Mouse (Mus musculus) MEL (cell line): ENCODE measurements around the gene Opcml. TPM values are rescaled to one million over a fixed set of nuclear protein-coding genes. Genes with fewer than 3 reads are reported as not detected.

Experiments used
- DNase-seq: peaks from one replicate; pipeline ENCODE4 v3.0.0; 2011; ENCODE audit warnings: low read depth, low spot score
- H3K27ac ChIP-seq: 2 replicates; pipeline ENCODE4 v1.5.1; 2012; ENCODE audit warnings: low read depth, mild to moderate bottlenecking, control low read depth, low read length, moderate library complexity; ENCODE audit not compliant: control insufficient read depth
- H3K27me3 ChIP-seq, 2 experiments: fragments of 150-350 bp in 1 of 2; sonication (generic) in 1 of 2; 2 replicates each; pipeline ENCODE4 v1.6.1; 2012; ENCODE audit warnings: low read length in 2 of 2, mild to moderate bottlenecking in 2 of 2, improper control_type of control experiment in 1 of 2, moderate library complexity in 1 of 2; ENCODE audit not compliant: insufficient read depth in 2 of 2, control insufficient read depth in 1 of 2
- H3K36me3 ChIP-seq, 2 experiments: 2 replicates each; pipeline ENCODE4 v1.6.1; 2012 to 2014; ENCODE audit warnings: low read length in 2 of 2, improper control_type of control experiment in 1 of 2, inconsistent platforms in 1 of 2, mild to moderate bottlenecking in 1 of 2; ENCODE audit not compliant: insufficient read depth in 2 of 2, control insufficient read depth in 1 of 2
- H3K4me1 ChIP-seq, 2 experiments: fragments of 150-350 bp in 1 of 2; sonication (generic) in 1 of 2; 2 replicates each; pipeline ENCODE4 v1.6.1; 2012; ENCODE audit warnings: low read length in 2 of 2, improper control_type of control experiment in 1 of 2, mild to moderate bottlenecking in 1 of 2; ENCODE audit not compliant: insufficient read depth in 2 of 2, control insufficient read depth in 1 of 2
- H3K4me3 ChIP-seq, 2 experiments: fragments of 150-350 bp in 1 of 2; sonication (generic) in 1 of 2; 2 replicates each; pipeline ENCODE4 v1.5.1; 2012; ENCODE audit warnings: low read depth in 2 of 2, low read length in 2 of 2, mild to moderate bottlenecking in 2 of 2, moderate library complexity in 2 of 2, control low read depth in 1 of 2, improper control_type of control experiment in 1 of 2; ENCODE audit not compliant: control insufficient read depth in 1 of 2, insufficient read depth in 1 of 2
- H3K79me2 ChIP-seq: 2 replicates; pipeline ENCODE4 v1.6.1; 2012; ENCODE audit warnings: mild to moderate bottlenecking, low read length, moderate library complexity; ENCODE audit not compliant: control insufficient read depth, poor library complexity, insufficient read depth
- H3K9ac ChIP-seq: 2 replicates; pipeline ENCODE4 v1.6.1; 2012; ENCODE audit warnings: low read depth, mild to moderate bottlenecking, control low read depth, low read length, moderate library complexity; ENCODE audit not compliant: control insufficient read depth, poor library complexity, severe bottlenecking
- H3K9me3 ChIP-seq: fragments of 150-350 bp; sonication (generic); replicated peaks from 2 replicates; pipeline ENCODE4 v1.6.1; 2012; ENCODE audit warnings: mild to moderate bottlenecking, low read length, improper control_type of control experiment, moderate library complexity; ENCODE audit not compliant: insufficient read depth
- BHLHE40 ChIP-seq: IDR thresholded peaks from 2 replicates; pipeline ENCODE4 v1.6.1; 2012; ENCODE audit warnings: low read depth, mild to moderate bottlenecking, inconsistent platforms, low read length, improper control_type of control experiment, borderline replicate concordance
- CHD1 ChIP-seq: IDR thresholded peaks from 2 replicates; pipeline ENCODE4 v1.6.1; 2012; ENCODE audit warnings: low read depth, mild to moderate bottlenecking, inconsistent platforms, low read length, improper control_type of control experiment
- E2F4 ChIP-seq: IDR thresholded peaks from 2 replicates; pipeline ENCODE4 v1.6.1; 2011; ENCODE audit warnings: low read depth, low read length, improper control_type of control experiment, borderline replicate concordance
- ELF1 ChIP-seq: IDR thresholded peaks from 2 replicates; pipeline ENCODE4 v1.6.1; 2014; ENCODE audit warnings: low read depth, mild to moderate bottlenecking, inconsistent platforms, low read length, improper control_type of control experiment, moderate library complexity
- EP300 ChIP-seq, 2 experiments: IDR thresholded peaks; 2 replicates each; pipeline ENCODE4 v1.6.1; 2011; ENCODE audit warnings: improper control_type of control experiment in 2 of 2, low read length in 2 of 2, low read depth in 1 of 2, mild to moderate bottlenecking in 1 of 2
- GABPA ChIP-seq: IDR thresholded peaks from 2 replicates; pipeline ENCODE4 v1.6.1; 2012; ENCODE audit warnings: low read depth, mild to moderate bottlenecking, inconsistent platforms, low read length, improper control_type of control experiment, moderate library complexity
- GATA1 ChIP-seq: IDR thresholded peaks from 2 replicates; pipeline ENCODE4 v1.6.1; 2011; ENCODE audit warnings: low read depth, low read length, improper control_type of control experiment
- MAFK ChIP-seq: IDR thresholded peaks from 2 replicates; pipeline ENCODE4 v1.6.1; 2011; ENCODE audit warnings: low read depth, mild to moderate bottlenecking, low read length, improper control_type of control experiment, borderline replicate concordance
- MAZ ChIP-seq: IDR thresholded peaks from 2 replicates; pipeline ENCODE4 v1.6.1; 2012; ENCODE audit warnings: low read depth, mild to moderate bottlenecking, inconsistent platforms, low read length, improper control_type of control experiment
- MEF2A ChIP-seq: IDR thresholded peaks from 2 replicates; pipeline ENCODE4 v1.6.1; 2014; ENCODE audit warnings: low read depth, mild to moderate bottlenecking, inconsistent platforms, low read length, improper control_type of control experiment; ENCODE audit not compliant: poor library complexity, insufficient replicate concordance, severe bottlenecking; ENCODE audit errors: extremely low read depth
- MYB ChIP-seq: IDR thresholded peaks from 2 replicates; pipeline ENCODE4 v1.6.1; 2011; ENCODE audit warnings: mild to moderate bottlenecking, low read depth, low read length, improper control_type of control experiment
- NELFE ChIP-seq: IDR thresholded peaks from 2 replicates; pipeline ENCODE4 v1.6.1; 2011; ENCODE audit warnings: low read depth, low read length, improper control_type of control experiment
- POLR2A ChIP-seq, 2 experiments: IDR thresholded peaks; 2 replicates each; pipeline ENCODE4 v1.6.1; 2011 to 2012; ENCODE audit warnings: low read length in 2 of 2, mild to moderate bottlenecking in 2 of 2, control low read depth in 1 of 2, improper control_type of control experiment in 1 of 2, low read depth in 1 of 2, moderate library complexity in 1 of 2; ENCODE audit not compliant: control insufficient read depth in 1 of 2, insufficient read depth in 1 of 2, poor library complexity in 1 of 2
- POLR2AphosphoS2 ChIP-seq: IDR thresholded peaks from 2 replicates; pipeline ENCODE4 v1.6.1; 2011; ENCODE audit warnings: low read length, improper control_type of control experiment
- POLR2AphosphoS5 ChIP-seq: IDR thresholded peaks from 2 replicates; pipeline ENCODE4 v1.6.1; 2012; ENCODE audit warnings: low read depth, borderline replicate concordance, mild to moderate bottlenecking, inconsistent platforms, low read length, moderate library complexity, mixed read lengths
- RAD21 ChIP-seq: IDR thresholded peaks from 2 replicates; pipeline ENCODE4 v1.6.1; 2011; ENCODE audit warnings: mild to moderate bottlenecking, low read depth, low read length, improper control_type of control experiment
- SMC3 ChIP-seq: IDR thresholded peaks from 2 replicates; pipeline ENCODE4 v1.6.1; 2011; ENCODE audit warnings: low read depth, low read length, improper control_type of control experiment
- TAL1 ChIP-seq: IDR thresholded peaks from 2 replicates; pipeline ENCODE4 v1.6.1; 2012; ENCODE audit warnings: mild to moderate bottlenecking, inconsistent platforms, low read length, moderate library complexity, mixed read lengths
- TBP ChIP-seq: IDR thresholded peaks from 2 replicates; pipeline ENCODE4 v1.8.0; 2011; ENCODE audit warnings: low read depth, low read length, improper control_type of control experiment
- TCF12 ChIP-seq: IDR thresholded peaks from 2 replicates; pipeline ENCODE4 v1.6.1; 2014; ENCODE audit warnings: low read depth, mild to moderate bottlenecking, inconsistent platforms, low read length, improper control_type of control experiment, moderate library complexity
- UBTF ChIP-seq: IDR thresholded peaks from 2 replicates; pipeline ENCODE4 v1.6.1; 2012; ENCODE audit warnings: low read depth, mild to moderate bottlenecking, inconsistent platforms, low read length, improper control_type of control experiment, moderate library complexity, borderline replicate concordance; ENCODE audit not compliant: insufficient read depth
- USF1 ChIP-seq: IDR thresholded peaks from 2 replicates; pipeline ENCODE4 v1.6.1; 2014; ENCODE audit warnings: low read depth, mild to moderate bottlenecking, inconsistent platforms, low read length, improper control_type of control experiment, moderate library complexity
- USF2 ChIP-seq, 2 experiments: IDR thresholded peaks; 2 replicates each; pipeline ENCODE4 v1.6.1; 2011 to 2012; ENCODE audit warnings: improper control_type of control experiment in 2 of 2, low read length in 2 of 2, borderline replicate concordance in 1 of 2, inconsistent platforms in 1 of 2, low read depth in 1 of 2, mild to moderate bottlenecking in 1 of 2; ENCODE audit not compliant: insufficient read depth in 1 of 2
- ZKSCAN1 ChIP-seq: IDR thresholded peaks from 2 replicates; pipeline ENCODE4 v1.6.1; 2012; ENCODE audit warnings: low read depth, mild to moderate bottlenecking, inconsistent platforms, low read length, improper control_type of control experiment, moderate library complexity
- polyA plus RNA-seq, 2 experiments: library from polyadenylated mRNA; stranded (reverse) in 1 of 2; unstranded in 1 of 2; fragments of >175 nt in 1 of 2; fragments of >200 nt in 1 of 2; gene quantifications; 2 replicates each; pipeline versions ENCODE4 v1.2.1 to v1.2.4; 2012; ENCODE audit warnings: low replicate concordance in 2 of 2, low read depth in 1 of 2; ENCODE audit not compliant: insufficient read length in 2 of 2, insufficient read depth in 1 of 2, missing spikeins in 1 of 2
- total RNA-seq: library from RNA; depleted of rRNA; stranded (reverse); fragments of 300-350 nt; gene quantifications from 2 replicates; pipeline ENCODE4 v1.2.3, GENCODE M21; 2012

The Opcml gene
- total and polyA plus RNA-seq, 3 experiments: not detected

GRCm38 (mm10) chr9:28756841-28757451 lies 966.4 kb downstream of the Opcml start:
- Histone ChIP-seq H3K79me2 (no peaks in the 10 kb centered on the region), H3K4me3 (no peak overlapping the region), H3K9me3 (no peaks in the 10 kb centered on the region), H3K36me3 (no peaks in the 10 kb centered on the region), H3K9ac (no peak overlapping the region), H3K4me1 (no peaks in the 10 kb centered on the region), H3K27me3 (no peaks in the 10 kb centered on the region), H3K27ac (no peak overlapping the region)
- DNase-seq: no peak
- TF ChIP-seq GATA1 (no peak), MEF2A (no peak), BHLHE40 (no peak), ZKSCAN1 (no peak), GABPA (no peak), SMC3 (no peak), POLR2AphosphoS5 (no peak), USF2 (IDR thresholded peaks at IDR 0.05; ENCODE audit: borderline replicate concordance in 1 of 2, insufficient read depth in 1 of 2, low read depth in 1 of 2, low read length in 2 of 2) (no peak), EP300 (IDR thresholded peaks at IDR 0.05; ENCODE audit: low read depth in 1 of 2, low read length in 2 of 2) (no peak), MAZ (no peak), UBTF (no peak), TAL1 (no peak), MYB (no peak), TCF12 (no peak), RAD21 (no peak), ELF1 (no peak), CHD1 (no peak)

- DNase-seq: no peak
These were observed 970.9 kb downstream of the Opcml start for GRCm38 (mm10) chr9:28761460-28761859.

More at GRCm38 (mm10) chr9:28761460-28761859, 970.9 kb downstream of the Opcml start:
- no peaks in the 10 kb centered on the region for H3K79me2 ChIP-seq
- no peak overlapping the region for H3K9ac ChIP-seq
- H3K36me3 ChIP-seq: no peaks in the 10 kb centered on the region
- TF ChIP-seq SMC3 (no peak), MAFK (no peak), NELFE (no peak), POLR2AphosphoS2 (no peak), POLR2A (IDR thresholded peaks at IDR 0.05; ENCODE audit: control insufficient read depth in 1 of 2, insufficient read depth in 1 of 2, low read depth in 1 of 2, low read length in 2 of 2, poor library complexity in 1 of 2) (no peak), USF1 (no peak), E2F4 (no peak), TBP (no peak), GABPA (no peak), MYB (no peak), POLR2AphosphoS5 (no peak), MEF2A (no peak)
- no peaks in the 10 kb centered on the region for H3K9me3 ChIP-seq
- H3K4me3 ChIP-seq: no peak overlapping the region
- H3K4me1 ChIP-seq: no peaks in the 10 kb centered on the region
- H3K27ac ChIP-seq: no peak overlapping the region
- H3K27me3 ChIP-seq: no peaks in the 10 kb centered on the region
